Mouse (Mus musculus): ENCODE measurements at regions not wholly inside any gene's neighbourhood (a gene's known extent, or its start where the extent isn't known, plus 50 kb on each side); places are given as distances from the start of the nearest gene placed in this dataset.

DNA sequence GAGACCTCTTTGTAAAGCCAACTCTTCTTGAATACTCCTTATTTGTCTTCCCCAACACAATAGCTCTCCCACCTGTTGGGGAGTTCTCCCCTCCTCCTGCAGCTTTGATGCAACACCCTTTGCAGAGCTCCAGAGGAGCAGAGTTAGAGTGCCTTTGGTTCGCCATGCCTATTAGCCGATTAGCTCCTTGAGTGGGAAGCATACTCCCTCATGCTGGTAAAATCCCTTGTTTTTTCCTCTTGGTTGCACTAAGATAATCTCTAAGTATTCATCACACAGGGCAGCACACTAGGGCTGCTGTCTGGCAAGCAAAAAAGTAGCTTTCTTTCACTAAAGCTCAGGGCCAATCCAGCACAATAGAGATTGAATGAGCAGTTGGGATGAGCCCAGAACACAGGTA lies 350.4 kb downstream of the Fut8 start:
- TF ChIP-seq HCFC1 (IDR thresholded peaks at IDR 0.05; ENCODE audit: borderline replicate concordance, insufficient read depth, low read length) (no peak), MAFK (IDR thresholded peaks at IDR 0.05; ENCODE audit: insufficient read depth, low read depth, low read length) (no peak)
